Mouse (Mus musculus): Measurements from ENCODE around the gene Abhd4.

DNA sequence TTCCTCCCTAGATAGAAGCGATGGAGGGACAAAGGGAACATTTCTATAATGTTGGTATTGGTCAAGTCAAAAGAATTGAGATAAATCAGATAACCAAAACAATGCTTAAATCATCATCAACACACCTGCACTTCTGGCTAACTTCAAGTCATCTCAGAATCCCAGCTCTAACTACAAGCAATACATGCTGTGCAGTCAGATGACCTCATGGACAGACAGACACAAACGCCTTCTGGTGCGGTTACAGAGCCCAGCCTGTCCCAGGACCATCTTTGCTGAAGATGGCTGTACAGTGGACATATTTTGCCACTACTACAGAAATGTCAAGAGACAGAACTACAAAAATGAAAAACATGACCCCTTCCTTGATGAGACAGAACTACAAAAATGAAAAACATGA, 16.4 kb downstream of the Abhd4 start:
- TF ChIP-seq CTCF (IDR thresholded peaks at IDR 0.05; ENCODE audit: control insufficient read depth, insufficient read depth, insufficient replicate concordance, low read depth, low read length) (no peak), POLR2A (IDR thresholded peaks at IDR 0.05; ENCODE audit: control insufficient read depth, low read depth, low read length) (no peak)
